Comparison of ENCODE assay signal across 23 mouse cellular contexts in the genomic region with DNA sequence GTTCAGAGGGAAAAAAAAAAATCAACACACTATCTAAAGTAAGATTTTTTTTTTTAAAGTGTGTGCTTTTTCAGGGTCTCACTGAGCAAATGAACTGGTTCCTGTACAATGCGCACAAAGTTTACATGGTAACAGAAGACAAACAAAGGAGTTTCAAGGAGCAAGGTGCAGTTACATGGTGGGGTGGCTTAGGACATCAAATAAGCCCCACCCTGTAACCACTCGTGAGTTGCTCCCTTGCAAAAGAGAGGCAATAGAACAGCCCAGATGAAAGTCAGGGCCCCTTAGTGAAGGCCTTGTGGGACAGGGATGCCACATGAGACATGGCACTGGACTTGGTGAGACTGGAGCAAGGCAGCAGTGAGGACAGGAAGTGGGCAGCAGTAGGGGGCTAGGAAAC.
DNase-seq lines count a peak whose midpoint lies in the region; ATAC-seq and TF ChIP-seq lines count a peak whose summit lies in the region.
"Had no signal": no experiment of that assay in that cellular context is flagged by ENCODE, and none has a peak within 500 bp of the region (broad histone marks: within the 10 kb centered on the region; RNA-seq: fewer than 3 reads in every experiment).

No protein-coding gene starts in this region.

- no peaks in the 10 kb centered on the region for H3K27me3 ChIP-seq in forebrain, embryonic 10.5 days (ENCODE audit: poor library complexity, severe bottlenecking)
- H3K27me3 ChIP-seq in forebrain, embryonic 16.5 days (replicated peaks; ENCODE audit: control insufficient read depth, insufficient read depth, low read length): no peaks in the 10 kb centered on the region
- no peaks in the 10 kb centered on the region for H3K27me3 ChIP-seq in lung, embryonic 14.5 days (ENCODE audit: insufficient read depth, low read length)
- H3K27me3 ChIP-seq: forebrain, embryonic 15.5 days; kidney, embryonic 15.5 days; Patski had no signal

- ATAC-seq in forebrain, embryonic 16.5 days: no peak
- peak; percentile 15; the same call in 1 of the 2 replicates for ATAC-seq in lung, embryonic 14.5 days (ENCODE audit: insufficient read depth)
- no peak for ATAC-seq in erythroblast, adult 5-6 weeks (replicated peaks; ENCODE audit: low FRiP score, poor library complexity, severe bottlenecking)
- ATAC-seq: forebrain, embryonic 15.5 days; Patski had no signal

- TF ChIP-seq POLR2A in lung, adult 2 months (IDR thresholded peaks at IDR 0.05; ENCODE audit: borderline replicate concordance, extremely low read depth, low read depth, low read length): no peak

- H3K4me2 ChIP-seq in forebrain, embryonic 16.5 days (ENCODE audit: low read length): no peak overlapping the region
- no peak overlapping the region for H3K4me2 ChIP-seq in lung, embryonic 14.5 days
- H3K4me2 ChIP-seq: forebrain, embryonic 15.5 days; kidney, embryonic 15.5 days had no signal

- no peaks in the 10 kb centered on the region for H3K36me3 ChIP-seq in forebrain, embryonic 10.5 days (replicated peaks)
- no peaks in the 10 kb centered on the region for H3K36me3 ChIP-seq in forebrain, embryonic 16.5 days (ENCODE audit: control insufficient read depth, insufficient read depth)
- H3K36me3 ChIP-seq in lung, embryonic 14.5 days (ENCODE audit: insufficient read depth): no peaks in the 10 kb centered on the region
- H3K36me3 ChIP-seq: forebrain, embryonic 15.5 days; hindbrain, embryonic 10.5 days; kidney, embryonic 15.5 days; limb, embryonic 10.5 days; midbrain, embryonic 10.5 days had no signal

- no peaks in the 10 kb centered on the region for H3K9me3 ChIP-seq in forebrain, embryonic 10.5 days
- no peaks in the 10 kb centered on the region for H3K9me3 ChIP-seq in forebrain, embryonic 16.5 days (ENCODE audit: control insufficient read depth, low read length)
- H3K9me3 ChIP-seq in lung, embryonic 14.5 days (ENCODE audit: low read depth, low read length): no peaks in the 10 kb centered on the region
- H3K9me3 ChIP-seq: forebrain, embryonic 15.5 days; hindbrain, embryonic 10.5 days; kidney, embryonic 15.5 days; limb, embryonic 10.5 days; midbrain, embryonic 10.5 days had no signal

- peak overlapping the region; percentile 59; the same call in 1 of the 2 replicates for H3K27ac ChIP-seq in forebrain, embryonic 10.5 days
- no peak overlapping the region for H3K27ac ChIP-seq in forebrain, embryonic 16.5 days (ENCODE audit: low read length)
- peak overlapping the region; percentile 56; the same call in 1 of the 2 replicates for H3K27ac ChIP-seq in lung, embryonic 14.5 days (ENCODE audit: low read depth)
- H3K27ac ChIP-seq: forebrain, embryonic 15.5 days; hindbrain, embryonic 10.5 days; kidney, embryonic 15.5 days; left cerebral cortex, adult 2 months; limb, embryonic 10.5 days; macrophage; midbrain, embryonic 10.5 days had no signal

- H3K9ac ChIP-seq in forebrain, embryonic 16.5 days (replicated peaks; ENCODE audit: low read depth, low read length): no peak overlapping the region
- no peak overlapping the region for H3K9ac ChIP-seq in lung, embryonic 14.5 days
- H3K9ac ChIP-seq: forebrain, embryonic 15.5 days; kidney, embryonic 15.5 days had no signal

- no peak for DNase-seq in forebrain, embryonic 10.5 days (ENCODE audit: extremely low spot score, low spot score)
- DNase-seq in lung, embryonic 14.5 days: no peak
- no peak for DNase-seq in lung, adult 2 months
- peak; percentile 27 to 29 for DNase-seq in lung, postnatal 4 days
- no peak for DNase-seq in gastrocnemius, adult 8-10 months (ENCODE audit: low spot score in 2 of 2)
- DNase-seq in gastrocnemius, postnatal 4 days (ENCODE audit: low spot score in 2 of 2): no peak
- DNase-seq: adrenal gland, adult 8-10 months; cerebellum, adult 9-10 months; kidney, postnatal 4 days; layer of hippocampus, adult 9-11 months; right cerebral cortex, postnatal 25 days; thymus, postnatal 25 days had no signal

- TF ChIP-seq CTCF in lung, embryonic 14.5 days (IDR thresholded peaks at IDR 0.05; ENCODE audit: low read depth): no peak
- no peak for TF ChIP-seq CTCF in lung, adult 2 months (IDR thresholded peaks at IDR 0.05; ENCODE audit: insufficient read depth, low read length)

- no peak overlapping the region for H3K4me3 ChIP-seq in forebrain, embryonic 10.5 days
- H3K4me3 ChIP-seq in forebrain, embryonic 16.5 days (replicated peaks; ENCODE audit: low read length): no peak overlapping the region
- no peak overlapping the region for H3K4me3 ChIP-seq in lung, embryonic 14.5 days (ENCODE audit: low read depth, low read length)
- no peak overlapping the region for H3K4me3 ChIP-seq in lung, adult 2 months (replicated peaks; ENCODE audit: extremely low read depth, low read depth, low read length)
- H3K4me3 ChIP-seq: erythroblast, embryonic 14.5 days; forebrain, embryonic 15.5 days; hindbrain, embryonic 10.5 days; kidney, embryonic 15.5 days; left cerebral cortex, adult 2 months; limb, embryonic 10.5 days; midbrain, embryonic 10.5 days had no signal

- H3K4me1 ChIP-seq in forebrain, embryonic 10.5 days: peaks cover 26% of the 10 kb centered on the region
- 0 out of 2 replicates have a peak, but pooled peaks cover 2% of the 10 kb centered on the region for H3K4me1 ChIP-seq in forebrain, embryonic 16.5 days (replicated peaks; ENCODE audit: control insufficient read depth, insufficient read depth, low read length)
- peaks cover 19% of the 10 kb centered on the region for H3K4me1 ChIP-seq in lung, embryonic 14.5 days (ENCODE audit: insufficient read depth)
- peaks cover 33% of the 10 kb centered on the region for H3K4me1 ChIP-seq in lung, adult 2 months (ENCODE audit: control insufficient read depth, insufficient read depth, low read length)
- H3K4me1 ChIP-seq: limb, embryonic 10.5 days had no signal

- 83% methylated on average over 2 of the region's 2 CpGs for WGBS in forebrain, embryonic 10.5 days
- WGBS in forebrain, embryonic 16.5 days: 90% methylated on average over 2 of the region's 2 CpGs
- WGBS in lung, embryonic 14.5 days: 68% methylated on average over 2 of the region's 2 CpGs
- WGBS in lung, adult 2 months: 62% methylated on average over 2 of the region's 2 CpGs

Comparison
In these comparisons a context has a peak if more than half of its experiments do, and no peak if none do; other contexts are left out.
1. DNase-seq: peak in lung, postnatal 4 days (2 of 2); none in forebrain, embryonic 10.5 days (single experiment), lung, embryonic 14.5 days (single experiment), lung, adult 2 months (single experiment), gastrocnemius, adult 8-10 months (0 of 2) and gastrocnemius, postnatal 4 days (0 of 2).